Mouse (Mus musculus): ENCODE measurements around the gene Tmem246.
A peak's percentile ranks its signal among the peaks of the same experiment; 100 is the strongest.
"Not testable (repeated sequence)": the region's sequence is repeated elsewhere in the genome, so short reads cannot be mapped to it uniquely, and the experiment has no call there.

Tmem246 gene

DNA sequence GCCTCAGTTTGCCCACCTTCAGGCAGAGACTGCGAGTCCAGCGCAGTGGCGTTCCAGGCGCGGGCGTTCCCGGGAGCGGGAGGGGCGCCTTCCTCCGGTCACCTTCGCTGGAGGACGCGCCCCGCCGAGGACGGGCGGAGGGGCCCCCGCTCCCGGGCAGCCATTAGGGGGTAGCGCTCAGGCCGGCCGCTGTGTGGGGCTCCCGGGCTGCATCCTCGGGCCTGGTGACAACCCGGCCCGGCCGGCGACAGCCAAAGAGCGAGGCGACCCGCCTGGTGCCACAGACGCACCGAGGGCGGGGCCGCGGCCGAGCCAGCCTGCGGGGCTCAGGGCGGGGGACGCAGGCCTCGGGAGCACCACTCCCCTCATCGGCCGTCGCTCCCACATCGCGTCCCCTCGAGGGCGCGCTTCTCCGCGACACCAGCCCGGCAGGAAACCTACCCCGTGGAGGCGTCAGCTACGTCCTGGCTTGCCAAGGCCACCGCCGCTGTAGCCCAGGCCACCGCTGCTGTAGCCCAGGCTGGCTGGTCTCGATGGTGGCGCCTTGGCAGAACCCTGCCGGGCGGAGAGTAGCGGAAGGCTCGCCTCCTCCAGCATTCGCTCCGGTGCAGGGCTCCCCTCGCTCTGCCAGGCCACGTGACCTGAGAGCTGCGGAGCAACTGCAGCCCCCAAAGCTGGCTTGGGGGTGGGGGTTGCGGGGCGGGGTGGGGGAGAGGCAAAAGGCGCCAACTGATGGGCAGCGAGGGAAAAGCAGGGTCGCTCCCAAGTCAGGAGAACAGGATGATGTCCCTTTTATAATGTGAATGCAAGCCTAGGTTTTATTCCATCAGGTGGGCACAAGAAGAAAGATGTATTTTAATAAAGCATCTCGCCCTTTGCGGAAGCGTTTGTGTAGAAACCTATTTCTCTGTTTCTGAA, at the start of gene Tmem246:
Gene Tmem246 (minus strand): TSS at position 694 of the 918 bp plus-strand sequence.
- peak; percentile 86 for DNase-seq

GRCm38 (mm10) chr4:49639913-49640312, 42.2 kb upstream of the Tmem246 start:
- DNase-seq = no peak

GRCm38 (mm10) chr4:49637821-49638220, 40.1 kb upstream of the Tmem246 start:
- no peak for DNase-seq

DNA sequence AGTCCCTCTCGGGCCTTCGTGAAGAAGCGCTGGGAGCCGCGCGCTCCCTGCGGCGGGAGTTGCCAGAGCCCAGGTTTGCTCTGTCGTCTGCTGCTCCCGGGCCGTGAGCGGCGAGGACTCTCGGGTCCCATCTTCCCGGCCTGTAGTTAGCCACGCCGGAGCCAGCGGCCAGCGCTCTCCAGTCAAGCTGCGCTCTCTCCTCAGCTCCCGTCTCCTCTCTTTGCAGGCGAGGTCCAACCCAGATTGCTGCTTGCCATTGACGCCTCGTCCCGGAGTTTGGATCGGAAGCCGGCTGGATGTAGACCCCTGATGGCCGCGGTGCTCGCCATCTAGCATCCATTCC, 34.4 kb upstream of the Tmem246 start:
- DNase-seq = no peak

DNA sequence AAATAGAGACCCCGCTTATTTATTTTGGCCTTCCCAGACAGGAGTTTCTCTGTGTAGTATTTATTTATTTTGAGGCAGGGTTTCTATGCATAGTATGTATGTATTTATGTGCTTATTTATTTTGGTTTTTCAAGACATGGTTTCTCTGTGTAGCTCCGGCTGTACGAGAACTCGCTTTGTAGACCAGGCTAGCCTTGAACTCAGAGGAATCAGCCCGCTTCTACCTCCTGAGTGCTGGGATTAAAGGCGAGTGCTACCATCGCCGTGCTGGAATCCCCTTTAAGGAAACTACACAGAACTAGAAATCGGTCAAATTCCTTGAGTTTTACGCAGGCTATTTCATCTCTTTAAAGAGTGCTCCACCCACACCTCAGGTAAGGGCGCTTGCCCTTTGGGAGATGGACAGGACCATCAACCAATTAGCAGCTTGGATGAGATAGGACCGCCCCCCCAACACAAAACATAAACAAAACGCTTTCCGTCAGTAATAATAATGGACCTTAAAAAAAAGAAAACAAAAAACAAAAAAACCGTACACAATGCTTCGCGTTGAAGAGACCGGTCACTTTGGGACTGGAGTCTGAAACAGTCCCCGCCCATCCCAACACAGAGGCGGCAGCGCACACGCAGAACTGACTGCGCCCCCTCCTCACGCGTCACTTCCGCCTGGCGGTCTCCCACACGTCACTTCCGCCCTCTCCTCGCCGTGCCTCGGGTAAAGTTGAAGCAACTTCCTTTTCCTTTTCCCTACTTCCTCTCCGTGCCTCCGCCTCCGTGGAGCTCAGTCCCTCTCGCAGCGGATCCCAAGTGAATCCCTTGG, 33.9 kb upstream of the Tmem246 start, which contains the start of gene Rnf20:
Gene Rnf20 (plus strand): TSS at position 688 of the 820 bp plus-strand sequence.
- peak; percentile 95 for DNase-seq

DNA sequence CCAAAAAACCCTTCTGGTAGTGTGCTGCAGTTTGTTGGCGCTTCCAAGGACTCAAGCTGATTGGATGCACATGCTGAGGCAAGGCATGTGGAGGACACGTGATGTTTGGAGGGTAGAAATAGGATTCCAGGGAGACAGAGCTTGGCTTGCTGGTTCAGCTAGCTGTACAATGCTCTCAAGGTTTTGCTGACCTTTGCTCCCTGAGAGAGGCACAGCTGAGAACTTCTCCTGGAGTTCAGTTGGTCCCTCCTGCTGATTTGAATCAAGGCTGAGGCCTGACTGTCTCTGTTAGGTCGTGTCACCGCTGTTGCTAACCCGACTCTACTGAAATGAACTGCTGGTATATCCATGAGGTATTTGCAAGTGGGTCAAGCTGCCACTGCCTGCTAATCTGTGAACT, 31.3 kb upstream of the Tmem246 start:
- DNase-seq = no peak

- peak; percentile 82 for DNase-seq
Measured at GRCm38 (mm10) chr4:49626973-49627372, 29.3 kb upstream of the Tmem246 start.

DNA sequence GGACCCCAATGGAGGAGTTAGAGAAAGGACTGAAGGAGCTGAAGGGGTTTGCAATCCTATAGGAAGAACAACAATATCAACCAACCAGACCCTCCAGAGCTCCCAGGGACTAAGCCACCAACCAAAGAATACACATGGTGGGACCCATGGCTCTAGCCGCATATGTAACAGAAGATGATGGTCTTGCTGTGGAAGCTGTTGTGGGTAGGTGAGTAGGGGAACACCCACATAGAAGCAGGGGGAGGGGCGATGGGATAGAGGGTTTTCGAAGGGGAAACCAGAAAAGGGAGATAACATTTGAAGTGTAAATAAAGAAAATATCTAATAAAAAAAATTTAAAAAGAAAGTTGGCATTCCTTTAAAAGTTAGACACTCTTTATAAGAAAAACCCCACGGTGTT, 27.3 kb upstream of the Tmem246 start:
- not testable (repeated sequence) for DNase-seq

DNA sequence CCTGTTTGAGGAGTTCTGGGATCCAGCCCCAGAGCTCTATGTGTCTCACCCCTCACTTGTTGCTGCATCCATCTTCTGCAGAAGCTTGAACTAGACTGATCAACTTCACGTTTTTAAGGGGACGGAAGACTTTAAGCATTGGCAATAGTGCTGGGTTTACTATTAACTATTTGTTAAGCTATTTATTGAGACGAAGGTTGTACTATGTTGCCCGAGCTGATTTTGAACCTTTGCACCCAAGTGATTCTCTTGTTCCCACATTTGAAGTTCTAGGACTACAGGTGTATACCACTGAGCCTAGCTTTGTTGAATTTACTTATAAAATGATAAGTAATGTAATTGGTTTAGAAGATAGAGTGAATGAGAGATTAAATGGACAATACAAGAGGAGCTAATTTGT, 26.2 kb upstream of the Tmem246 start:
- DNase-seq = no peak

GRCm38 (mm10) chr4:49622272-49622671, 24.6 kb upstream of the Tmem246 start:
- no peak for DNase-seq

GRCm38 (mm10) chr4:49619861-49620260, 22.2 kb upstream of the Tmem246 start:
- DNase-seq = not testable (repeated sequence)

- DNase-seq = no peak
Measured at GRCm38 (mm10) chr4:49616924-49617323, 19.2 kb upstream of the Tmem246 start.

DNA sequence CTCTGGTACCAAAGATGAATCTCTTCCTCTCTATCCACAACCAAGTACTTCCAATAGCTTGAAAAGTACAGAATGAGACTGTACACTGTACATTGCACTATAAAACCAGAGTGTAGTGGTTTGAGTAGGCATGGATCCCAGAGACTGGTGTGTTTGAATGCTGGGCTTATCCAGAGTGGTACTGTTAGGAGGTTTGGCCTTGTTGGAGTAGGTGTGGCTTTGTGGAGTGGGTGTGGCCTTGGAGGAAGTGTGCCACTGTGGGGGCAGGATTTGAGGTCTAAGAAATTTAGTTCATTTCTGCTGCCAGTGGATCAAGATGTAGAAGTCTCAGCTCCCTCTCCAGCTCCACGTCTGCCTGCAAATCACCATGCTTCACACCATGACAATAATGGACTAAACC, 7.8 kb upstream of the Tmem246 start:
- DNase-seq = no peak

DNA sequence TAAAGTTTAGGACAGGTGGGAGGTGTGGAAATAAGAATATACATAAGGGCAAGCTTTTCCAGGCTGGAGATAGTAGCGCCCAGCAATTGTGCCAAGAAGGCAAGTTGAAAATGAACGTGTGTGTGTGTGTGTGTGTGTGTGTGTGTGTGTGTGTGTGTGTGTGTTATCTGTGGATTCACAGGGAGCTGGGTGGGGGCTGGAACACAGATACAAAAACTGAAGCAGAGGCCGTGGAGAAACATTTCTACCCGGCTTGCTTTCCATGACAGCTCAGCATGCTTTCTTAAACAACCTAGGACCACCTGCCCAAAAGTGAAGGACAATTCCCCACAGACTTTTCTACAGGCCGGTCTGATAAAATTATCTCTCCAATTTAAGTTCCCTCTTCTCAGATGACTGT, 6.9 kb upstream of the Tmem246 start:
- DNase-seq = no peak

DNA sequence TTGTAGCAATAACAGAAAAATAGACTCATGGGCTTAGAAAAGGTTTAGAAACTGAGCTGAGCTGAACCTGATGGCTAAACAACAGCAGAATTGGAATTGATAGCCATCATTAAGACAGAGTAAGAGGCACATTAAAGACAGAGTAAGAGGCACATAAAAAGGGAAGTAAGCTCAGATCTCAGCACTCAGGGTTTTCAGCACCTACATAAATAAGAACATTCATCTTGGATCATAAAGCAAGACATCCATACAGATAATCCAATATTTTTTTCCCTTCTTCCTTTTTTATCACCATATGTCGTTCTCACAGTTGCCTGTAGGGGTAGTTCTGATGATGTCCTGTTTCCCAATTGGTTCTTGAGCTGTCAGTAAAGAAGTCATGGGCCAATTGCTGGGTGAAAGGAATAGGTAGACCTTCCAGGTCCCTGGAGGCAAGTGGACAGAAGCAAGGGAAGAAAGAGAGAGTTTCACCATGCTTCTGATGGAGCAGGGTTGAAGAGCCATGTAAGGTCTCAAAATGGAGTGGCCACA, 6.4 kb upstream of the Tmem246 start:
- DNase-seq = no peak

- DNase-seq = no peak
Measured at GRCm38 (mm10) chr4:49603161-49603560, 5.5 kb upstream of the Tmem246 start.

DNA sequence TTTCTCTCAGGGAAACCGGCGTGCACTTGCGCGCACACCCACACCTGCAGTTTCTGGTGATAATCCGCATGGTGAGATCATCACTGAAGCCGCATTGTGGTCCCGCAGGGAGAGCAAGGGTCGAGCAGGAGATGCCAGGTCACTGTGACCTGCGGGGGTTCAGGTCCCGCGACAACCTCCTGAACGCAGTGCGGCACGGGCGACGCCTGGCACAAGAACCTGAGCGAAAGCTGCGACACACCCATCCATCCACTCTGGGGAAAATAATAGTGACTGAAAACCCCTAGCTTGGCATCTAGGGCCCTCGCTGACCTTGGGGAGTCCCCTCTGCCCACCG, 862 bp downstream of the Tmem246 start:
- DNase-seq = peak; percentile 45

- no peak for DNase-seq
Measured at GRCm38 (mm10) chr4:49590152-49590551, 7.5 kb downstream of the Tmem246 start.

- DNase-seq = no peak
Measured at GRCm38 (mm10) chr4:49586811-49587210, 10.9 kb downstream of the Tmem246 start.

- no peak for DNase-seq
Measured at GRCm38 (mm10) chr4:49585524-49586101, 12.1 kb downstream of the Tmem246 start.

DNA sequence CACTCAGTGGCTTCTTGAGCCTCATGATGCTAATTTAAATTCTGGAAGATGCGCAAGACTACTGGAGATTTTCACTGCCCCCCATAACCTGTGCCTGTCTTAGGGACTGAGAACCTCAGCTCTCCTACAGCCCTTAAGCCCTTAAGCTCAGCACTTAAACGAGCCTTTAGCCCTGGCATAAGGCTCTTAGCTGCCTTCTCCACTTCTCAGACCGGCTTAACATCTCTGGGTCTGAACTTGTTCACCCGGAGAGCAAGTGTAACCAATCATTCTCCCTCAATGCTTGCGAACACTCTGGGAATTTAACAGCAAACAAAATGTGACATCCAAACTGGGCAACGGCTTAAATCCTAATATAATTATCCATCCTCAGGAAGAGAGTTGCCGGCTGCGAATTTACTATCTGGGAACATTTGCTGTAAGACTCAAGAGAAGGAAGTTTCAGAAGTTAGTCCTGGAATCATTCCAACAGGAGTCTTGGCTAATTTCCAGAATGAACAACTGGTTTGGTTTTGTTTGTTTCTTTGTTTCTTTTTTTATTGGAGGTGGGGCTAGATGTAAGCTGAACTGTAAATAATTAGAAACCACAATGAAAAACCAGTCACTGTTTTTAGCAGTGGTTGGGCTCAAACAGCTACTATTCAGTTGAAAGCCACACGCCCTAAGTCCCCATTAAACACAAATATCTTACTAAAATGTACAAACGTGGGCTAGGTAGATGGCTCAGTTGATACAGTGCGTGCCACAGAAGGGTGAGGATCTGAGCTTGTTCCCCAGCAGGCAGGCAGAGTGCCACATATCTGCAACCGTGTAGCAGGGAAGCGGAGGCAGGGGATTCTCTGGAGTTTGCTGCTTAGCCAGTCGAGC, 13.5 kb downstream of the Tmem246 start:
- no peak for DNase-seq

GRCm38 (mm10) chr4:49581256-49581655, 16.4 kb downstream of the Tmem246 start:
- no peak for DNase-seq

Measured in embryo, embryonic 11 days (tissue).